Mouse (Mus musculus) heart, embryonic 10.5 days (tissue): Measurements from ENCODE around the gene Gm21992. TPM values are rescaled to one million over a fixed set of nuclear protein-coding genes. Genes with fewer than 3 reads are reported as not detected.
"Not testable (repeated sequence)": the region's sequence is repeated elsewhere in the genome, so short reads cannot be mapped to it uniquely, and the experiment has no call there.

ENCODE experiments used
- DNase-seq: peaks from one replicate; pipeline ENCODE4 v3.0.0-alpha.2; 2017; ENCODE audit warnings: low spot score
- H3K27ac ChIP-seq: fragments of 300-500 bp; sonication (generic); 2 replicates; pipeline ENCODE4 v1.5.1; 2016; ENCODE audit warnings: mild to moderate bottlenecking
- H3K27me3 ChIP-seq: fragments of 300-500 bp; sonication (generic); 2 replicates; pipeline ENCODE4 v1.6.1; 2016; ENCODE audit warnings: mild to moderate bottlenecking; ENCODE audit not compliant: poor library complexity, insufficient read depth, severe bottlenecking
- H3K36me3 ChIP-seq: fragments of 300-500 bp; sonication (generic); 2 replicates; pipeline ENCODE4 v1.6.1; 2016; ENCODE audit warnings: mild to moderate bottlenecking, moderate library complexity
- H3K4me1 ChIP-seq: fragments of 300-500 bp; sonication (generic); 2 replicates; pipeline ENCODE4 v1.6.1; 2016; ENCODE audit warnings: mild to moderate bottlenecking
- H3K4me3 ChIP-seq: fragments of 300-500 bp; sonication (generic); 2 replicates; pipeline ENCODE4 v1.5.1; 2016; ENCODE audit warnings: mild to moderate bottlenecking, moderate library complexity
- H3K9me3 ChIP-seq: fragments of 300-500 bp; sonication (generic); 2 replicates; pipeline ENCODE4 v1.6.1; 2016; ENCODE audit warnings: mild to moderate bottlenecking, moderate library complexity
- WGBS: fragments of 180-500 bp; shearing (Covaris S2); methylation state at CpG from one replicate; pipeline ENCODE4 v1.1.7; 2016; 5-methylcytosine and 5-hydroxymethylcytosine counted together
- polyA plus RNA-seq: library from polyadenylated mRNA; unstranded; fragments of >200 nt; fragmentation: Nextera tagmentation; extraction: Ambion mirVana; gene quantifications from 2 replicates; pipeline ENCODE4 v1.2.1, GENCODE M21; 2016

The Gm21992 gene
- polyA plus RNA-seq, 1 experiment from 2014 or later: 21.5 TPM

- Histone ChIP-seq H3K27me3 (no peaks in the 10 kb centered on the region), H3K4me3 (no peak overlapping the region), H3K36me3 (peaks cover 66% of the 10 kb centered on the region), H3K9me3 (no peaks in the 10 kb centered on the region), H3K4me1 (peaks cover 4% of the 10 kb centered on the region), H3K27ac (no peak overlapping the region)
- 83% methylated on average over 1 of the region's 1 CpGs for WGBS
- DNase-seq: no peak
Measured at GRCm38 (mm10) chr19:4762876-4763275, 48.5 kb downstream of the Gm21992 start.

- peaks cover 50% of the 10 kb centered on the region for H3K36me3 ChIP-seq
- not testable (repeated sequence) for H3K4me3 ChIP-seq, H3K9me3 ChIP-seq, H3K27ac ChIP-seq, H3K4me1 ChIP-seq, DNase-seq, H3K27me3 ChIP-seq
- WGBS: 91% methylated on average over 8 of the region's 8 CpGs
Measured at GRCm38 (mm10) chr19:4760544-4760943, 50.9 kb downstream of the Gm21992 start.

DNA sequence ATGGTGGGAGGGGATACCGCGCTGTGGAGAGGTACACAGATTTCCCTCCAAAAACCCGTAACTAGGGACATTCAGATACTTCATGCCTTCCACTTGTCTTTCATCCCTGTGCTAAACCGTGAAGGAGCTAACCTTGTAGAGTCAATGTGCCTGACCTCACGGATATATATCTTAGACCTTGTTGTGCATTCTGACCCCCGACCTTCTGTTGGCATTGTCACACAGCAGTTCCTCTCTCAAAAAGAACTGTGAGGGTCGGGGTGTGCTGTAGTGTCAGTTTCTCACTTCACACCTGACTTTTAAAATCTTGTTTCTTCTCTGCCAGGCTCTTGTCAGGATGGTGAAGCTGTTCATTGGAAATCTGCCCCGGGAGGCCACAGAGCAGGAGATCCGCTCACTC, 54.5 kb downstream of the Gm21992 start:
- Histone ChIP-seq H3K4me1 (peaks cover 8% of the 10 kb centered on the region), H3K27me3 (no peaks in the 10 kb centered on the region), H3K4me3 (peak overlapping the region; percentile 90), H3K9me3 (no peaks in the 10 kb centered on the region), H3K27ac (peak overlapping the region; percentile 98), H3K36me3 (peaks cover 15% of the 10 kb centered on the region)
- no peak for DNase-seq
- WGBS: 11% methylated on average over 9 of the region's 9 CpGs

DNA sequence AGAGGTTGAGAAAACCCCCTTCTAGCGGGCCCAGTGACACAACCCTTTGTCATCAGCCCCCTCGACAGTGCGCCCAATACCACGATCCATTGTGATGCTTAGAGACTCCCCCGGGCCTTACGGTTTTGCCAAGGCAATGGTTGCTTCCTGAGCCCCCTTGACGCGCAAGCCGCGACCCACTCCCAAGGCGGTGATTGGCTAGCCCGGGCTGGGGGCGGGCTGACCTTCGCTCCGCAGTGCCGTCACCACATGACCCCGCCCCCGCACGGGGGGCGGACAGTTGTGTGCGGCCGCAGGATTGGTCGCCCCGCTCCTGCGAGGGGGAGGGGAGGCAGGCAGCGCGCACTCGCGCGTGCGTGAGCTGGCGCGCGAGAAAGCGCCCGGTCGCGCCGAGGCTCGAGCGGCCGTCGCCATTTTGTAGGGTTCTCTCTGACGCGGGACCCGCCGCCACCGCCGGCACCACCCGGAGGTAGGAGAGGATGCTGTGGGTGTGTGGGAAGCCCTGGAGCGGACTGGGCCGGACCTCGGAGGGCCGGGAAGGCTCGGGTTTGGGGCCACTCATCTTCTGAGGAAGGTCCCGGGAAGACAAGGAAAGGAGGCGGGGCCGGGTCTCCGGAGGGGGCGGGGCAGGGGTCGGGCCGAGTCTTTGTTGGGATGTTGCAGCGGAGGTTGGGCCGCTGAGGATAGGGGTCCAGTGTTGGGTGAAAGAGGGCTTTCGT, 55.1 kb downstream of the Gm21992 start, which contains the start of gene Rbm4b:
Gene Rbm4b, plus strand, starts transcription at position 305 of the 719 bp plus-strand sequence.
- H3K27me3 ChIP-seq: no peaks in the 10 kb centered on the region
- WGBS: 0% methylated on average over 61 of the region's 65 CpGs
- H3K36me3 ChIP-seq: peaks cover 12% of the 10 kb centered on the region; the same call in 1 of the 2 replicates

DNA sequence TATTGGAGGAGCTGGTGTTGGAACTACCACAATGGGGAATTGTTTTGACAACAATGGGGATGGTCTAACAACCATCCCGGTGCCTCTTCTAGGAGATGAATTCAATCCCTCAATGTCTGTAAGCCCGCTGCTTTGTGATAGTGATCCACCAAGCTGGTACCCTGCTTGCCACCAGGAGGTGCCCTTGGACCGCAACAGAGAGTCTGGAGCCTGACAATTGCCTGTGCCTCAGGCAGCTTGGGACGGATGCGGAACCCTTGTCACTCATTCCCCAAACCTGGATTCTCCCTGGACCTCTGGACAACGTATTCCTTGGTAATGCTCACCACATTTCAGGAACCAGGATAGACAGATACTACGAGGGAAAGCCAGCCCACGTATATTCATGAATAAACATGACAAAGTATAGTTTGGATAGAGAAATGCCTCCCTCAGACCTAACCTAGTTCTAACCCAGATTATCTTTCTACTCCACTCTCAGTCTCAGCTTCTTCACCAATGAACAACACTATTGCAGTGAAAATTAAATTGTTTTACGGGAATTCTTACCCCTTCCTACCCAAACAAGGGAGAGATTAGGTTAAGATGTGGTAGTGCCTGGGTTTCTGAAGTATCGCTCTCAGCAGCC, 55.7 kb downstream of the Gm21992 start:
- H3K4me1 ChIP-seq: peaks cover 8% of the 10 kb centered on the region
- H3K27me3 ChIP-seq: no peaks in the 10 kb centered on the region
- peak overlapping the region; percentile 90 for H3K4me3 ChIP-seq
- H3K27ac ChIP-seq: peak overlapping the region; percentile 98
- no peaks in the 10 kb centered on the region for H3K9me3 ChIP-seq
- WGBS: under 1% methylated on average over 10 of the region's 10 CpGs
- peak; percentile 95 for DNase-seq
- H3K36me3 ChIP-seq: peaks cover 12% of the 10 kb centered on the region; the same call in 1 of the 2 replicates

More for the DNA sequence above, 55.1 kb downstream of the Gm21992 start, which contains the start of gene Rbm4b:
- Histone ChIP-seq H3K4me1 (peaks cover 8% of the 10 kb centered on the region), H3K27ac (peak within 1 kb of the TSS; percentile 98), H3K4me3 (peak within 1 kb of the TSS; percentile 90), H3K9me3 (no peaks in the 10 kb centered on the region)
- peak; percentile 98 for DNase-seq

DNA sequence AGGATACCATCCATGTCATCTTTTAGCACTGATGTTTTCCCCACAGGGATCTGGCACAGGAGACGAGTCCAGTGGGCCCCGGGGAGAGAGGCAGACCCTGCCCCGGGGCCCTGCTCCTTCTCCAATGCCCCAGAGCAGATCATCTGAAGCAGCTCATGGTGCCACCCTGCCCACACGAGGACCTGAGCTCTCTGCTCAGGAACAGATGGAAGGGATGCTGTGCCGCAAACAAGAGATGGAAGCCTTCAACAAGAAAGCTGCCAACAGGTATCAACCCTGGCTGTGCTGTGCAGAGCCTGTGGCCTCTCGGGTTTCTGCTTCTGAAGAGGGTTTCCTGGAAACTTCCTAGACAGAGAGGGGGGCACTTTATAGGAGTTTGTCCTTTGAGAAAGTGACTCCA, 61.4 kb downstream of the Gm21992 start:
- no peak overlapping the region for H3K27ac ChIP-seq
- no peaks in the 10 kb centered on the region; the same call in 1 of the 2 replicates for H3K27me3 ChIP-seq
- no peaks in the 10 kb centered on the region for H3K9me3 ChIP-seq
- H3K4me1 ChIP-seq: 0 out of 2 replicates have a peak, but pooled peaks cover 3% of the 10 kb centered on the region
- no peak overlapping the region for H3K4me3 ChIP-seq
- peaks cover 2% of the 10 kb centered on the region; the same call in 1 of the 2 replicates for H3K36me3 ChIP-seq
- 83% methylated on average over 6 of the region's 6 CpGs for WGBS
- DNase-seq: no peak

- Histone ChIP-seq H3K9me3 (no peaks in the 10 kb centered on the region), H3K4me3 (no peak overlapping the region), H3K27ac (no peak overlapping the region), H3K36me3 (peaks cover 2% of the 10 kb centered on the region; the same call in 1 of the 2 replicates), H3K27me3 (no peaks in the 10 kb centered on the region; the same call in 1 of the 2 replicates), H3K4me1 (0 out of 2 replicates have a peak, but pooled peaks cover 3% of the 10 kb centered on the region)
- DNase-seq: no peak
- 79% methylated on average over 10 of the region's 10 CpGs for WGBS
Measured at GRCm38 (mm10) chr19:4748493-4748892, 62.9 kb downstream of the Gm21992 start.

DNA sequence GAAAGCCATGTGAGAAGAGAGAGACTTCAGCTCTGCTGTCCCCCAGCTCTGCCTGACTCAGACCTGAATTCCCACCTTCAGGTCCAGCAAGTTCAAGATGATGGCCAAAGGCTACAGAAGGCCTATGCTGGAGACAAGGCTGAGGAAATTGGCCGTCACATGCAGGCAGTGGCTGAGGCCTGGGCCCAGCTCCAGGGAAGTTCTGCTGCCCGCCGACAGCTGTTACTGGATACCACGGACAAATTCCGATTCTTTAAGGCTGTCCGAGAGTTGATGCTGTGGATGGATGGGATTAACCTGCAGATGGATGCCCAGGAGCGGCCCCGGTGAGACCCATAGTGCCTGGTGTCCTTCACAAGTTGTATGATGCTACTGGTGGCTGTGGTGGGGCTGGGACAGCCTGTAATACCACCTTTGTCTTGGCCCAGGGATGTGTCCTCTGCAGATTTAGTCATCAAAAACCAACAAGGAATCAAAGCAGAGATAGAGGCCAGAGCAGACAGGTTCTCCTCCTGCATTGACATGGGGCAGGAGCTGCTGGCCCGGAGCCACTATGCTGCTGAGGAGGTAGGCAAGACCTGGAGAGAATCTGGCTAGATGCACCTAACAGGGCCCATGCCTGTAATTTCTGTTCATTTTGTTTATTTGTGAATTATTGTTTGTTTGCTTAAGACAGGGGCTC, 63.6 kb downstream of the Gm21992 start:
- peaks cover 2% of the 10 kb centered on the region; the same call in 1 of the 2 replicates for H3K36me3 ChIP-seq
- H3K27ac ChIP-seq: no peak overlapping the region
- 91% methylated on average over 9 of the region's 9 CpGs for WGBS
- no peaks in the 10 kb centered on the region; the same call in 1 of the 2 replicates for H3K27me3 ChIP-seq
- H3K4me1 ChIP-seq: 0 out of 2 replicates have a peak, but pooled peaks cover 3% of the 10 kb centered on the region
- DNase-seq: no peak
- no peaks in the 10 kb centered on the region for H3K9me3 ChIP-seq
- H3K4me3 ChIP-seq: no peak overlapping the region

DNA sequence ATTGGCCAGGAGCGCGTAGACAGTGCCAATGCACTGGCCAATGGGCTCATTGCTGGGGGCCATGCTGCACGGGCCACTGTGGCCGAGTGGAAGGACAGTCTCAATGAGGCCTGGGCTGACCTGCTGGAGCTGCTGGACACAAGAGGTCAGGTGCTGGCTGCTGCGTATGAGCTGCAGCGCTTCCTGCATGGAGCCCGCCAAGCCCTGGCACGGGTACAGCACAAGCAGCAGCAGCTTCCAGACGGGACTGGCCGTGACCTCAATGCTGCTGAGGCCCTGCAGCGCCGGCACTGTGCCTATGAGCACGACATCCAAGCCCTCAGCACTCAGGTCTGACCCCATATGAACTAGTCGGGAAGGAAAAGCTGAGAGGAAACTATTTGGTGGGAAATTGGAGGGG, 64.8 kb downstream of the Gm21992 start:
- Histone ChIP-seq H3K27ac (no peak overlapping the region), H3K9me3 (no peaks in the 10 kb centered on the region), H3K4me1 (0 out of 2 replicates have a peak, but pooled peaks cover 3% of the 10 kb centered on the region), H3K4me3 (no peak overlapping the region), H3K36me3 (peaks cover 2% of the 10 kb centered on the region; the same call in 1 of the 2 replicates), H3K27me3 (no peaks in the 10 kb centered on the region; the same call in 1 of the 2 replicates)
- no peak for DNase-seq
- WGBS: 84% methylated on average over 14 of the region's 14 CpGs

GRCm38 (mm10) chr19:4745681-4746080, 65.7 kb downstream of the Gm21992 start:
- 88% methylated on average over 10 of the region's 10 CpGs for WGBS
- H3K36me3 ChIP-seq: peaks cover 2% of the 10 kb centered on the region; the same call in 1 of the 2 replicates
- no peaks in the 10 kb centered on the region for H3K9me3 ChIP-seq
- DNase-seq: no peak
- no peak overlapping the region for H3K27ac ChIP-seq
- 0 out of 2 replicates have a peak, but pooled peaks cover 3% of the 10 kb centered on the region for H3K4me1 ChIP-seq
- no peaks in the 10 kb centered on the region; the same call in 1 of the 2 replicates for H3K27me3 ChIP-seq
- no peak overlapping the region for H3K4me3 ChIP-seq

GRCm38 (mm10) chr19:4745057-4745456, 66.4 kb downstream of the Gm21992 start:
- no peaks in the 10 kb centered on the region for H3K9me3 ChIP-seq

DNA sequence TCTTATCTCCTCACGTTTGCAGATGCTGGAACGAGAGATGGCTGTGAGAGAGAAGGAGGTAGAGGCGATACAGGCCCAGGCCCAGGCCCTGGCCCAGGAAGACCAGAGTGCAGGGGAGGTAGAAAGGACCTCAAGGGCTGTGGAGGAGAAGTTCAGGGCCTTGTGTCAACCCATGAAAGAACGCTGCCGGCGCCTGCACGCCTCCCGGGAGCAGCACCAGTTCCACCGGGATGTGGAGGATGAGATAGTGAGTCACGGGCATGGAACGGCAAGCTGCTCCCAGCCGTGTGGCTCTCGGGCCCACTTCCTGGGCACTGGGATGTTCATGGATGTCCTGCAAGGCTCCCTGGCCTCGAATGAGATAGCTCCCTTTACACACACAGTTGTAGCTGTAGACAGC, 67.4 kb downstream of the Gm21992 start:
- Histone ChIP-seq H3K36me3 (peaks cover 2% of the 10 kb centered on the region; the same call in 1 of the 2 replicates), H3K4me3 (no peak overlapping the region), H3K4me1 (0 out of 2 replicates have a peak, but pooled peaks cover 3% of the 10 kb centered on the region), H3K27ac (no peak overlapping the region), H3K27me3 (no peaks in the 10 kb centered on the region), H3K9me3 (no peaks in the 10 kb centered on the region)
- DNase-seq: no peak
- 73% methylated on average over 14 of the region's 14 CpGs for whole genome bisulfite sequencing

More at GRCm38 (mm10) chr19:4745057-4745456, 66.4 kb downstream of the Gm21992 start:
- H3K4me3 ChIP-seq: no peak overlapping the region
- no peaks in the 10 kb centered on the region; the same call in 1 of the 2 replicates for H3K27me3 ChIP-seq
- peaks cover 2% of the 10 kb centered on the region; the same call in 1 of the 2 replicates for H3K36me3 ChIP-seq
- no peak for DNase-seq
- H3K27ac ChIP-seq: no peak overlapping the region
- 0 out of 2 replicates have a peak, but pooled peaks cover 3% of the 10 kb centered on the region for H3K4me1 ChIP-seq
- 71% methylated on average over 9 of the region's 9 CpGs for WGBS
